Mouse (Mus musculus) myocyte (in vitro differentiated cells): Measurements from ENCODE around the gene Rap2b.

Source experiments
- CEBPB ChIP-seq: IDR thresholded peaks from 2 replicates; pipeline ENCODE4 v1.6.1; 2011; ENCODE audit warnings: mild to moderate bottlenecking, moderate library complexity; ENCODE audit not compliant: poor library complexity, insufficient read depth, severe bottlenecking
- POLR2A ChIP-seq: IDR thresholded peaks from one replicate; pipeline ENCODE4 v1.6.1; 2011; ENCODE audit warnings: low read depth, mild to moderate bottlenecking, control low read depth, moderate library complexity; ENCODE audit not compliant: insufficient read length

GRCm38 (mm10) chr3:61344031-61344430 lies 17.4 kb upstream of the Rap2b start:
- no peak for TF ChIP-seq POLR2A
- no peak for TF ChIP-seq CEBPB
